Mouse (Mus musculus) mouse trophoblast stem cell (cell line): Measurements from ENCODE around the gene Fmo5.

Source experiments
- in situ Hi-C, 2 experiments: fragments of 300-500 bp; cut with MseI, MboI; formaldehyde crosslinking; loops; 2 replicates in 1 of 2; 3 replicates in 1 of 2; pipeline ENCODE4 v1.15.1; 2025

Gene Fmo5

DNA sequence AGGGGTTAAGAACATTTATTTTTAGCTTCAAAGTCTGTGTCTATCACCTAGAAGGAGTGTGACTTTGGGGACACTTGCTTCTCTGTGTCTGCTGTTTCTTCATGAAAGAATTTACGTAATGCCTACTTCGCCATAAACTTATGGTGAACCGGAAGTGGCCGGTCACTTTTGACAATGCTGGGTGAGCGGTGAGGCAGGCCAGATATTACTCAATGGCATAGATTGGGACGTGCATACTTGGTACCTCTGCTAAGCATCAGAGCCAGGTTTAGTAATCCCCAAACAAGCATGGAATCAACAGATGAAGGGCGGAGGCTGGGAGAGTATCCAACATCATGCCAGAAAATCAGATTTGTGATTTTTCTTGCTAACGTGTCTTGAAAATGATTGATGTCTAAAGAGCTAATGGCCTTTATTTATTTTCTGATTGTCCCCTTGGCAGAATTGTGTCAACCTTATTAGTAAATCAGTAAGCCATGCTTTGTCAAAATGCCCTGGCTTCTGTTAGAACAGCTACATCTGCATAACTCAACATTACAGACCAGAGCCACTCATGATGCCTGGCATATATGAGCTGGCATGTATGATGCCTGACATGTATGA is 2.8 kb downstream of the Fmo5 start:
- in situ Hi-C loops = no loop called here

- in situ Hi-C loops = no loop called here
These were observed 4.9 kb downstream of the Fmo5 start for GRCm38 (mm10) chr3:97633456-97633855.

- in situ Hi-C loops = no loop called here
These were observed 5.7 kb downstream of the Fmo5 start for GRCm38 (mm10) chr3:97634288-97634761.

- in situ Hi-C loops = no loop called here
These were observed 12.8 kb downstream of the Fmo5 start for GRCm38 (mm10) chr3:97641396-97641795.

DNA sequence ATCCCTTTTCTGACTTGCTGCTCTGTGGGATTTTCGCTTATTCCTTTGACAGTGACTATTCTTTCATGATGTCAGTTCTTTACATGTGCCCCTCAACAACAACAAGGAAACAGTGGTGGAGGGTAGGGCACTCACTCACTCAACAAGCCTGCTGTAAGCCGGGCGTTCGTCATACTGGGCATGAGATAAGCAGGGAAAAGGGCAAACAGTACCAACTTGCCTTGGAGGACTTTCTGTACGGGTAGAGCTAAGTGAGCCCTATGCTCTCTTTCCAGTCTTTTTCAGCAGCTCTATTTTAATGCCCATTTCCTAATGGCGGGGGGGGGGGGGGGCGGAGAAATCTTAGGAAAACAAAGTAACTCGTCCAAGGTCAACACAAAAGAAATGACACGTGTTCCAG is 13.4 kb downstream of the Fmo5 start:
- in situ Hi-C loops = no loop called here

DNA sequence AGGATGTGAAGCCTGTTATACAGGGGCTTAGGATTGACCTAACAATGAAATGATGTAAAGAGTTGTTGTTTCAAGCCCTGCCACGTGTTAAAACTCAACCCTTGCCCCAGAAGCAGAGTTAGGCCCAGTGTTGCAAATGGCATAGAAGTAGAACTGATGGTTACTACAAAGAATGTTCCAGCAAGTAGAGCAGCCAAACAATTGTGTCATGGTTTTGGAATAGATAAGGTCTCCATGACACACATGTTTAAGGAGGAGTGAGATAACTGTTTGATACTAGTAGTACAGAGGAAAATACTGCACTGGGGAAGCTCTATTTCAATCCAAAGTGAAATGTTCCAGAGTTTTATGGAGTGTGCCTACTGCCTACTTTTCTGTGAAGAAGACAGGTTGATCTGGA is 19.9 kb downstream of the Fmo5 start:
- in situ Hi-C loops = no loop called here

- in situ Hi-C loops = no loop called here
These were observed 20.4 kb downstream of the Fmo5 start for GRCm38 (mm10) chr3:97649022-97649421.

GRCm38 (mm10) chr3:97649469-97649868 is 20.9 kb downstream of the Fmo5 start:
- in situ Hi-C loops = no loop called here

DNA sequence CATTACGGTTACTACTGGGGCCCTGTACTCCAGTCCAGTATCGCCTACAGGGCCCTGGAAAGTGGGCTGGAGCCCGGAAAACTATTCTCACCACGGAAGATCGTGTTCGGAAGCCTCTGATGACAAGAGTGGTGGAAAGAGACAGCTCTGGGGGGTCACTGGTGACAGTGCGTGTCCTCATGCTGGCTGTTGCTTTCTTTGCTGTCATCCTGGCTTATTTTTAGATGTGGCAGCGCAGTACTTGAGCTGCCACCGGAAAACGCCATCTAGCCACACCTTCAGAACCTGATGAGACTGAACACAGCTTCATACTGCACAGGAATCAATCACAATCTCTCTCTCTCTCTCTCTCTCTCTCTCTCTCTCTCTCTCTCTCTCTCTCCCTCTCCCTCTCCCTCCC is 23.0 kb downstream of the Fmo5 start:
- in situ Hi-C loops = no loop called here

GRCm38 (mm10) chr3:97653781-97654180 is 25.2 kb downstream of the Fmo5 start:
- in situ Hi-C loops = no loop called here

GRCm38 (mm10) chr3:97654901-97655300 is 26.3 kb downstream of the Fmo5 start:
- in situ Hi-C loops = no loop called here

DNA sequence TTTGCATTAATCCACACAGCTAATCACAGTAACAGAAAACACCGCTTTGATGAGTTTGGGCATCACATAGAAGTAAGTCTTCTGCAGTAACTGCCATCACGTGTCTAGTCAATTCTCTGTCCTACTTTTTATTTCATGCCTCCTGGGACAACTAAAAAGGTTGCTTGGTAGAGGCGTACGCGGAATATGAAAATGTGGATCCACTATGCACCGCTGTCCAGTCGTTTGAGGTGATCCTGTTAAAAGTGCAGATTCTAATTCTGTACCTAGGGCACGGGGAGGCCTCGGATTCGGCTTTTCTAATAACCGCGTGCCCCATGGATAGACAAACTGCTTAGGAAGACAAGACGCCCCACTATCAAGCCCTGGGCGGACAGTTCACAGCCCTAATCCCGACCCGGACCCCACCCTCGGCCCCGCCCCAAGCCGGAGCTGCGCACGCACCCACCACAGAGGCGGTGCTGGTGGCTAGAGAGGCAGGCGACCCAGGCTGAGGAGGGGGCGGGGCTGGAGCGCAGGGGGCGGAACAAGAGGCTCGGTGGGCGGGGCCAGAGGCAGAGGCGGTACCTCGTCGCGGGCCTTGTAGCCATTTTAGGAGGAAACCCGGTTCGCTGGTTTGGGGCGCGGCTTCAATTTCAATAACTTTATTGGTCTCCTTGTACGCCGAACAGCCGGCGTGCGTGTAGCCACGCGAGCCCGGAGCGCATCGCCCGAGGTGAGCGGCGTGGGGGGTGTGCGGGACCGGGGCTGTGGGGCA is 29.2 kb downstream of the Fmo5 start, which contains the start of gene Prkab2:
Gene Prkab2 (plus strand): TSS at position 539 of the 757 bp plus-strand sequence.
- in situ Hi-C loops = no loop called here

GRCm38 (mm10) chr3:97658426-97659193 is 30.0 kb downstream of the Fmo5 start:
- in situ Hi-C loops = no loop called here

DNA sequence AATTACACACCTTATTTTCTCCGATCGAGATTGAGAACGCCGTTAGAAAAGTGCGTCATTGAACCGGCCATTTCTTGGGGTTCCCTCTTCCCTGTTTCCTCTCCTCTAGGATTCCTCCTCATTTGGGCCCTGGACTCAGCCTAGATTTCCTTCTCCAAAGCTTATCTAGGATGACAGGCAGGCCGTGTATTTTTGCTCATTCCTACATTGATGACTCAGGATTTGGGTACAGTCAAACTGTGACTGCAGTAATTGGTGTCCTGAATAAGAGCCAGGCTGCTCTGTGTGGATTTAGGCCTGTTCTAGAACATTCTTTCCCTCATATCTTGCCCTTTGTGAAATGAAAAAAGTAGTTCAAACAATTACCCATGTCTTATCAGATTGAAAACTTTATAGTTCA is 31.1 kb downstream of the Fmo5 start:
- in situ Hi-C loops = no loop called here

DNA sequence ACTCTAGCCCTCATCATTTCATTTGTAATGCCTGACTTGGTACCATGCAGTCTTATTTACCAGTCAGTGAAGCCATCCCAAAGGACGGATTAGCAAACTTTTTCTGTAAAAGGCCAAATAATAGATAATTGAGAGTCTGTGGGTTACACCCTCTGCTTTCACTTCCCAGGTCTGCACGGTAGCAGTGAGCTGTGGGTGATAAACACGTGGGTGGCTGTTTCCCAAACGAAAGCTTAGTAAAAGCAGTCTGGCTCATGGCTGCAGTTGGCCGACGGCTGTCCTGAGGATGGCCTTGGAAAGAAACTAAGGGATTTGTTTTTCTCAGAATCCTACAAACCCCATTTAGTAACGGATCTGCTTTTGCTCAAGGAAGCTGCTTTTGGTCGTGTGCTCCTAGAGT is 32.6 kb downstream of the Fmo5 start:
- in situ Hi-C loops = no loop called here

- in situ Hi-C loops = no loop called here
These were observed 36.9 kb downstream of the Fmo5 start for GRCm38 (mm10) chr3:97665525-97665924.

DNA sequence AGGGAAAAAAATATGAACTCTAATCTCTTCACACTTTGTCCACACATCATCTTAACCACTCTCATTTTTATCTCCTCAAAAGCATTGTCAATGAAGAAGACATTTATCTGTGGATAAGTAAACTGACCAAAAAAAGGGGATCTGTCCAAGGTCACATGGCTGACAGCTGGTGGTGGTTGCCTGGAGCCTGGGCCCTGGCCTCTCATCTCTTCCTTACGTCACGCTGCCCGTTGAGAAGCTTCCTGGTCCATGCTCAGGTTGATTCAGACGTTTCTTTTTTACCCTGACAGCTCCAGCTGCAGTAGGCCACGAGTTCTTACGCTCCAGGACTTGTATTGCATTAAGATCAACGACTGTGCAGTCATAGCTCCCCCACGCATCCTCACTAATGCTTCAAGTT is 37.5 kb downstream of the Fmo5 start:
- in situ Hi-C loops = no loop called here

GRCm38 (mm10) chr3:97667093-97667675 is 38.6 kb downstream of the Fmo5 start:
- in situ Hi-C loops = no loop called here

GRCm38 (mm10) chr3:97674644-97675110 is 46.1 kb downstream of the Fmo5 start, which contains the start of gene Gm17651:
Gene Gm17651, minus strand, starts transcription at chr3:97674694.
- in situ Hi-C loops = no loop called here

DNA sequence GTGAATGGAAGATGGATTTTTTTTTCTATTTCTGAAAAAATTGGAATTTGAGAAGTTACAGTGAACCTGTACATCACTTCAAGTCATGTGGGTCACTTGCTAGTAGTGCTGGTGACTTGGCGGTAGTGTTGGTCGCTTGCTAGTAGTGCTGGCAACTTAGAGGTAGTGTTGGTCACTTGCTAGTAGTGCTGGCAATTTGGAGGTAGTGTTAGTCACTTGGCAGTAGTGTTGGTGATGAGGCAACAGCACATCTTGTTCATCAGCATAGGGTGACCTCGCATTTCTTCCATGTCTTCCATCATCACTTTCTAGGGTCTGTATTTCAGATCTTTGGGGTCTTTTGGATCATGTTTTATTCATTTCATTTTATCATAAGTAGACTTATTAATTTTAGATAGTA is 47.5 kb downstream of the Fmo5 start:
- in situ Hi-C loops = no loop called here

GRCm38 (mm10) chr3:97678416-97678815 is 49.8 kb downstream of the Fmo5 start:
- in situ Hi-C loops = no loop called here
